Mouse (Mus musculus) ovary, postnatal 36 days (tissue): ENCODE data around the gene Ulk4.
A peak's percentile ranks its signal among the peaks of the same experiment; 100 is the strongest.

Source experiments
- DNase-seq: peaks from one replicate; pipeline ENCODE4 v3.0.0; 2022; ENCODE audit warnings: low spot score, mixed read lengths

Gene Ulk4

DNA sequence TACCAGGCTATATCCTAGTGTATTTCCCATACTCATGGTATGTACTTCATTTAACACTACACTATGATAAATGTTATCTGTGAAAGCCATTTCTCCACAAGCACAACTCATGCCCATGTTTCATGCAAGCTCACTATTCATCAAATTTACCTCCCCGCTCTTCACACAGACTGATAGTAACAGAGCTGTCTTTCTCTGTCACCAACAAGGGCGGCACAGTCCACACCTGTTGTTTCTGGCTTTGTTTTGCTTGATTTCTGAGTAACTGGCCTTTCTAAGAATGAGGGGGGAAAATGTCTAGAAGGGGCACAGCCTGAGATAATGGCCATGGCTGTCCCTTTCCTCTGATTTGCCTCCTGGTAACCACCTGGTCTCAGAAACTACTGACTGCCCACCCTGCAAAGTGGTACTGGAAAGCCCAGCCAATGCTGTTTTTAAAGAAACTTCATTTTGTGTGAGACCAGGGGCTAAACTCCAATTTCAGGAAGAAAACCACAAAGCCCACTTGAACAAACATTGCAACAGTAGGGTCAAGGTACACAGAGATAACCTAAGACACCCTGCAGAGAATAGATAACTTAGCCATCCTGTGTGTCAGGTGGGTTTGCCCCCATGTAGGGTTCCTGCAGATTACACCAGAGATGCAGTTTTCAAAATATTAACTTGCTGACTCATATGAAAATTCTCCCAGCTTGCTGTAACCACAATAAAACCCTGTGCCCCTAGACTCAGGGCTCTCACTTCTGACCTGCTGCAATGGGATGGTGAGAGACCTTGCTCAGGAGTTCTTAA is 258.3 kb downstream of the Ulk4 start:
- no peak for DNase-seq

GRCm38 (mm10) chr9:121015810-121016502 is 261.0 kb downstream of the Ulk4 start:
- DNase-seq, result no peak

- DNase-seq, result no peak
Measured at GRCm38 (mm10) chr9:121011540-121011939, 265.5 kb downstream of the Ulk4 start.

DNA sequence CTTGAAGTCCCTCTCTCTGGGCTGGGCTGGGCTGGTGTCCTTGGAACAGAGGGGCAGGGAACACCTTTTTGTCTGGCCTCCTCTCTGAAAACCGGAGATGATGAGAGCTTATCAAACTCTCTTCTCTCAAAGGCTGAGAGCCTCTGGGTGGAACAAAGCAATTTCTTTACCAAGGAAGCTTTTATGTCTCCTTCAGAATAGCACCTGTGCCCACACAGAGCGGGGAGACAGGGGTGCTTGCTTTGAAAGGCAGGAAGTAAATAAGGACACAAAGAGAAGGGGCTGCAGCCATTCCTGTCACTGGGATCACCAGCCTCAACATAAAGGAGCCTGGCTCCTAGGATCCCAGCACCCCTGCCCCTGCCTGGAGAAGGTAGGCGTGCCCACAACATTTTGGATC is 266.5 kb downstream of the Ulk4 start:
- DNase-seq, result no peak

DNA sequence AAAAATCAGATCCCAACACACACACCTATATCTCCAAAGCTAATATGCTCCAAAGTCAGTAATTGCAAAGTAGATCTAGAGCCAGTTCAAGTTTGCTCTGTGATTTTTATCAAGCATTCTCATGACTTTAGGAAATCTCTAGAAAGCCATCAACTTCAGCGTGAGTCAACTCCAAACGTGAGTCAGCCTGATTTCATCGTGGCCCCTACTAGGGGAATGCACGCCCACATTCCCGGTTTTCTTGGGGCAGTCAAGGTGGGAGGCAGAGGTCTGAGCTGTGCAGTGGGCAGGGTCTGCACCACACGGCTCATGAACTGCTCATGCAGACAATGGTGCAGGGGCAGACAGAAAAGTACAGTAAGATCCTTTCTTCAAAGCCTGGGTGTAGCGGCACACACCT is 271.0 kb downstream of the Ulk4 start:
- DNase-seq, result no peak

- DNase-seq, result peak; percentile 40
Measured at GRCm38 (mm10) chr9:121001681-121002540, 275.1 kb downstream of the Ulk4 start.

DNA sequence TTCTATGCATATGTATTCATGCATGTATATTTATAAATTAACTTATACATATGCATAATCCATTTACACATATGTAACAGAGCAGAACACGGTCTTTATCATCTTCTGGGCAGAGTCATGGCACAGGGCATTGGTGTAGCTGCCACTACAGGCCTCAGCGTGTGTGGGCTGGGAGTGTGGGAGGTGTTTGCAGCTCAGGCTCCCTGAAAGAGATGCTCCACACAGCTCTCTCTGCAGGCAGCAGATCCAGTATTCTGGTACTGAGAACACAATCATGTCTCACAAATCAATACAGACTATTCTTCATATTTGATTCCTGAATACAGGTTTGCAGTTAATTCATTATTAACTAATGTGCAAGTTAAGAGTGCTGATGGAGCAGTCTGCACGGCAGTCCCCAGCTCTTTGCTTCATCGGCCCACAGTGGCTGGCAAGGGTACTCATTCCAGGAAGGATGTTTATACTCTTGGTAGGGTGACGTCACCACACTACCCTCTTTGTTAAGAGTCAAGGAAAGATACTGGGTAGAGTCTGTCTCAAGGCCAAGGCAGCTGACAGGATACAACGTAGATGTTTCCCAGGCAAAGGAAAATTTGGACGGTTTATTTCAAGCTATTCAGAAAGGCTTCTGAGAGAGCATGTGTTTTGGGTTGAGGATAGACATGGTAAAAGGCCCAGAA is 276.2 kb downstream of the Ulk4 start:
- no peak for DNase-seq

DNA sequence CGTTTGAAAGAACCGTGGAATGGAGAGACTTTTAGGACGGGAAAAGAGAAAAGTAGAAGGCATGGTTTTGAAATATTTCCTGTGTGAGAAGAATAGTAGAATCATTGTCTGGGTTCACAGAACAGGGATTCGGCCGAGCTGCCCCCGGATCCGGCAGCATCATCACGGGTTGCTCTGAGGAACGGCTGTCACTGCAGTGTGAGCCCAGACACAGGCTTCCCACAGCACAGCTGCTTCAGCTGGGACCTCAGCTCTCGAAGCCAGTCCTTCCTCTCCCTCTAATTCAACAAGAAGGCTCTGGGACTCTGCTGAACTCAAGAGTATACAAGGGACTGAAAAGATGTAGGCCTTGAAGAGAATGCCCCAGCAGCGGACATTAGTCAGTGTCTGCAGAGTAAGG is 278.3 kb downstream of the Ulk4 start:
- no peak for DNase-seq

- DNase-seq, result no peak
Measured at GRCm38 (mm10) chr9:120994223-120995155, 282.5 kb downstream of the Ulk4 start.

- DNase-seq, result no peak
Measured at GRCm38 (mm10) chr9:120993004-120993403, 284.0 kb downstream of the Ulk4 start.

DNA sequence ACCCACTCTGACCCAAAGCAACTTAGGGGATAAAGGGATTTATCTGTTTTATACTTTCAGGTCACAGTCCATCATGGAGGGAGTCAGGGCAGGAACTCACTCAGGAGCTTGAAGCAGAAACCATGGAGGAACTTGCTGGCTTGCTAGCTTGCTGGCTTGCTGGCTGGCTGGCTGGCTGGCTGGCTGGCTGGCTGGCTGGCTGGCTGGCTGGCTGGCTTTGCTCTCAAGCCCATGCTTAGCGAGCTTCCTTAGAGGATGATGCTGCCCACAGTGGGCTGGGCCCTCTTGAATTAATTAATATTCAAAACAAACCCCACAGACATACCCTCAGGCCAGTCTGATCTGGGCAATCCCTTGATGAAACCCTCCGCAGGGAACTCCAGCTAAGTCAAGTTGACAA is 285.2 kb downstream of the Ulk4 start:
- no peak for DNase-seq

GRCm38 (mm10) chr9:120989806-120990700 is 286.9 kb downstream of the Ulk4 start:
- DNase-seq, result no peak

DNA sequence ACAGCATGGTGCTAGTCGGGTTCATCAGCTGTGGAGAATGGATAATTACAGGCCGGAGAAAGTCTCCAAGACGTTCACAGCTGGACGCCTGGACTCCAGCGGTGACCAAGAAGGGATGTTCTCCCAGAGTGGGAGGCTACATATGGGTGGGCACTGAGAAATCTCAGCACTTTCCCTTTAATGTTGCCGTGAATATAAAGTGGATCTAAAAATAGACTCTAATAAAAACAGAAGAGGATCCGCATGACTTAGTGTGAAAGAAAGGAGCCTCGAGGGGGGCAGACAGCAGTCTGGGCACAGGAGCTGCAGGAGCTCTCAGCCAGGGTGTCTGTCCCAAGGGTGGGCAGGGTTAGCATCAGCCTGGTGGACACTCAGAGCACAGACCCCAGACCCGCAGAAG is 288.9 kb downstream of the Ulk4 start:
- DNase-seq, result no peak

GRCm38 (mm10) chr9:120986994-120987393 is 290.0 kb downstream of the Ulk4 start:
- DNase-seq, result no peak

- DNase-seq, result no peak
Measured at GRCm38 (mm10) chr9:120986255-120986654, 290.7 kb downstream of the Ulk4 start.

- no peak for DNase-seq
Measured at GRCm38 (mm10) chr9:120985524-120985923, 291.5 kb downstream of the Ulk4 start.

DNA sequence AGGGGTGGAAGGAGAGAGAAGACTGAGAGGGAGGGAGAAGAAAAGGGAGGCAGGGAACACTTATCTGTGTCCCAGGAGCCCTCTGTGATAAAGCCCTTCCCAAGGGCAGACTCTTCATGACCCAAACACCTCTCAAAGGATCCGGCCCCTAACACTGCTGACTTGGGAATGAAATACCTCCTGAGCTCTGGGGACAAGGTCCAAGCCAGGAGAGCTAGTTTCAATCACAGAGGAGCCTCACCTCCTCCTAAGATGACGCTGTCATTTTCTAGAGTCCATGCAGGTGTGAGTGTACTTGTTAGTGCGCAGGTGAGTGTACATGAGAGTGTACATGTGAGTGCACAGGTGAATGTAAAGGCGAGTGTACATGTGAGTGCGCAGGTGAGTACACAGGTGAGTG is 292.0 kb downstream of the Ulk4 start:
- no peak for DNase-seq

DNA sequence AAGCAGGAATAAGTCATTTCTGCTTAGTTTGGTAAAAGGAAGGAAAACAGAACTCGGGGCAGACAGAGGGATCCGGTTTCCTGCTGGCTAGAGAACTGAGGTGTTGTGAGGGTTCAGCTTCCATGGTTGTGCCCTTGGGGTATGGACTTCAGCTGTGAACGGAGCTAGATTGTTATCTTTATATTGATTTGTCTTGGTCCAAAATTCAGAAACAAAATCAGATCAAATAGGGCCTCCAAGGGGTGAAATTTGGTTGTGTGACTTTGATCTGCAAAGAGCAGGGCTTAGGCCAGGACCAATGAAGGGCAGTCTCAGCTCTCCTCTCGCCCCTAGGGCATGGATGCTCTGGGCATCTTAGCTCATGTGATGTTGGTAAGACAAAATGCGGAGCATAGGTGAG is 292.5 kb downstream of the Ulk4 start:
- no peak for DNase-seq

- DNase-seq, result no peak
Measured at GRCm38 (mm10) chr9:120983849-120984248, 293.1 kb downstream of the Ulk4 start.

DNA sequence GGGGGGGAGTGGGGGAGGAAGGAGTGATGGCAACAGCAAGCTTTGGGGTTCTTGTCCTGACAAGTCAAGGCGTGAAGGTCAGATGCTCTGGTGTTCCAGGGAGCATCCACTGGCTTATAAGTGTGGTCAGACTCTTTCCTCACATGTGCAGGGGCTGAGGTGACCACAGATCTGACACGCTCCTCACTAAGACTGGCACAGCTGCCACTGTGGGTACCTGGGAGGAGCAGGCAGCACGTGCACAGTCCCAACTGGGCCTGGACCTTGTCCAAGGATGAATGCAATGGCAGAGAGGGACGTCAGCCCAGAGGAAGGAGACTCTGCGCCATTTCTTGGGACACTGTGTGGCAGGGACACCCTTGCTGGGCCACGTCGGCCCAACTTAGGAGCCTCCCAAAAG is 295.2 kb downstream of the Ulk4 start:
- no peak for DNase-seq
